Mouse (Mus musculus): Measurements from ENCODE around the gene Atp5d. TPM values are rescaled to one million over a fixed set of nuclear protein-coding genes. Genes with fewer than 3 reads are reported as not detected.

The Atp5d gene
- total RNA-seq, 2 experiments from 2014 or later: 657 to 736 TPM

DNA sequence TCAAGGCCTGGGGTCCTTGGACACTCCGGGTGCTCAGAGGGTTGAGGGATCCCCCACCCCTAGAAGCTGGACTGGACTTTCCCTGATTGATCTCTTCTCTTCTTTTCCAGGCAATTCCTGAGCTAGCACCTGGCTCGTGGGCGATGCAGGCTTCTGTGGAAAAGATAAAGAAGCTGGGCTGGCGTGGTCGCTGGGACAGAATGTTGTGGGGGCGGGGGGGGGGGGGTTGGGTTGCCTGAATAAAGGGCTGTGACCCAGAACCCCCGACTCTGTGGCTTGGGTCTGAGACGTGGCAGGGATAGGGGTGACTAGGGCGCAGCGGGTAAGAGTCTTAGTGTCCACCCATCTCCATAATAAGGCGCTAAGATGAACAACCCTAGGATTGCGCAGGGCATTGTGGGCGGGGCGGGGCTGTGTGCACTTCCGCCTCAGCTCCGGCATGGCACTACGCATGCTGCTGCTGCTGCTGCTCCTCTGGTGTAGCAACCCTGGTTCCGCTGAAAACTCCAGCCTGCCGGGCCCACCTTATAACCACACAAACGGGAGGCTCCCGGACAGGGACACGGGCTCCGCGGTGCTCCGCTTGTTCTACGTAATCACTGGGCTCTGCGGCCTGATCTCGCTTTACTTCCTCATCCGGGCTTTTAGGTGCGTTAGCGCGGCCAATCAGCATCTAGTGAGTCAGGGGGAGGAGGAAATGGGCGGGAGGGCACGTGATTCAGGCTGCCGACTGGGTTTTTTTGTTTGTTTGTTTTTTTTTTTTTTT is 34.3 kb downstream of the Atp5d start, which contains the start of gene 1600002K03Rik:
Gene 1600002K03Rik (plus strand): TSS at position 418 of the 766 bp plus-strand sequence.
- intact Hi-C loops (cut with DNase I; ENCODE audit: low total_unique reads): no loop called here
- DNase-seq: peak; percentile 85

DNA sequence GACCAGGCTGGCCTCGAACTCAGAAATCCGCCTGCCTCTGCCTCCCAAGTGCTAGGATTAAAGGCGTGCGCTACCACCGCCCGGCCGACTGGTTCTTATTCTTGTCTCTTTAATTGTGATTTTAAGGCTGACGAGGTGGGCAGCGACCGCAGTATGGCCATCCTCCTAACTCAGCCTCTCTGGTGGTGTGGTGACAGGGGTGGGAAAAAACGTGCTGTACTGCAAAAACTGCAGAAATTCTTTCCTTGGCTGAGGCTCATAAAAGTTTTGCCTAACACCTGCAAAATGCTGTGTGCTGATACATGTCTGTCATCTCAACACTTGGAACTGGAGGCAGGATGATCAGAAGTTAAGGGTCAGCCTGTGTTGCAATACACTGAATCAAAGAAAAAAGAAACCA is 34.9 kb downstream of the Atp5d start:
- intact Hi-C loops (cut with DNase I; ENCODE audit: low total_unique reads): no loop called here
- no peak for DNase-seq

DNA sequence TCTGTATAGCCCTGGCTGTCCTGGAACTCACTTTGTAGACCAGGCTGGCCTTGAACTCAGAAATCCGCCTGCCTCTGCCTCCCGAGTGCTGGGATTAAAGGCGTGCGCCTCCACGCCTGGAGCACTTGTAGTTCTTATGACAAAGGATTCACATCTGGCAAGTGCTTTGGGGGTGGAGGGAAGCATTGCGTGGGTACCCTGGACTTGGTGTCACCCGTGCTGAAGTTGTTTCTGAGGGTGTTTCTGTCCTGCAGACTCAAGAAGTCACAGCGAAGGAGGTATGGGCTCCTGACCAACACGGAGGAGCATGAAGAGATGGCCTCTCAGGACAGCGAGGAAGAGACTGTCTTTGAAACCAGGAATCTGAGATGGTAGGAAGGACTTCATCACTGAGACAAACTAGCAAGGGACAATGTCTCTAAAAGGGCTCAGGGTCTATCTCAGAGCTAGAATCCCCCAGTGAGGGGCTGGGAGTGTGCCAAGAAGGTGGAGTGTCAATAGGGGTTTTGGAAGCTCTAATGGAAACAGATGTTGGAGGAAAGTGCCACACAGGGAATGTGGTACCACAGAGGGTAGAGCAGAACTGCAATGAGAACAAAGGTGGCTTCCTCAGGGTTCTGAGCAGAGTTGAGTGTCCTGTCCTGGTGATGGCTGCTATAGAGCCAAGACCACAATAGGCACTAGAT is 35.7 kb downstream of the Atp5d start:
- intact Hi-C loops (cut with DNase I; ENCODE audit: low total_unique reads): no loop called here
- no peak for DNase-seq

DNA sequence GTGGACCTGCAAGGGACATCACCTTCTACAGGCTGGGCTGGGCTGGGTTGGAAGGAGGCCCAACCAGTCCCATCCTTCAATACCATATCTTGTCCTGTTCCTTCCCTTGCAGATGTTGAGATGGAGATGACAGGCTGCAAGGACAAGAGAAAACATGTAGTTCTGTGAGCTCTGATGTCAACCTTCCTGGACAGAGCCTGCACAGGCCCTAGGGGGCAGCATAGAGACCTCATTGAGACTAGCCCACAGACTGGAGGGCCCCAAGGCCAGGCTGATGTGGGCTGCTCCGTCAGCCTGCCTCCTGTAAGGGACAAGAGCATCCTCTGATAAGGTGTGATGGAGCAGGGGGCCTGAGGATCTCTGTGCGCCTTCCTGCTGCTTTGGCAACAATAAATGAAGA is 36.3 kb downstream of the Atp5d start:
- intact Hi-C loops (cut with DNase I; ENCODE audit: low total_unique reads): no loop called here
- no peak for DNase-seq

DNA sequence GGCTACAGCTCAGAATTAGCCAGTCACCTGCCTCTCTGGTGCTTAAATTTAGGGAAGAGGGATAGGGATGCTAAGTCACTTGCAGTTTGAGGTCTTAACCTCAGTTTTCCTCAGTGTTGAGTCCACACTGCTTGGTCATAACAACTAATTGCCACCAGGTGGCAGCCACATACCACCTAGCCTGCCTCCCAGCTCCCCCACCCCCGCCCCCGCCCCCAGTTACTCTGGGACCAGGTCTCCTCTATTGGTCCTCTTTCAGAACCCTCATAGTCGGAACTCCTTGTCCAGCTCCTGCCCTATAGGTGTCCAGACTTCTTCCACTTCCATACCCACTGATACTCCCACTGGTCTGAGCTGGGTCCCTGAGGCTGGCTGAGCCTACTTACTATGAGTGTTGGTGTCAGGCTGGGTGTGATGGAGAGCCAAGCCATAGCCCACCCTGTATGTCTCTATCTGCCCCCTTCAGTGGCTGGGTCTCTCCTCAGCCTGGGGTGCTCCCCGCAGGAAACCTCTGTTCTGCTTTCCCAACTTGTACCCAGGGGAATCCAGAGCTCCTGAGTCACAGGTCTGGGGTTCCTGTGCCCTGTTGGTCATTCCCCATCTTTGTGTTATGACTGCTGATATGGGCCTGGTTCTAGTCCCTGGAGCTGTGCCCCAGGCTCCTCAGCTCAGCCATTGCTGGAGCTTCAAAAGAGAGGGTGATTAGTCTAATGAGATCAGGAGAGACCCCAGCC is 37.3 kb downstream of the Atp5d start:
- intact Hi-C loops (cut with DNase I; ENCODE audit: low total_unique reads): loop anchor here (2.0 kb wide), 1 partner anchor 69 kb away; no protein-coding TSS in a partner anchor
- no peak for DNase-seq

DNA sequence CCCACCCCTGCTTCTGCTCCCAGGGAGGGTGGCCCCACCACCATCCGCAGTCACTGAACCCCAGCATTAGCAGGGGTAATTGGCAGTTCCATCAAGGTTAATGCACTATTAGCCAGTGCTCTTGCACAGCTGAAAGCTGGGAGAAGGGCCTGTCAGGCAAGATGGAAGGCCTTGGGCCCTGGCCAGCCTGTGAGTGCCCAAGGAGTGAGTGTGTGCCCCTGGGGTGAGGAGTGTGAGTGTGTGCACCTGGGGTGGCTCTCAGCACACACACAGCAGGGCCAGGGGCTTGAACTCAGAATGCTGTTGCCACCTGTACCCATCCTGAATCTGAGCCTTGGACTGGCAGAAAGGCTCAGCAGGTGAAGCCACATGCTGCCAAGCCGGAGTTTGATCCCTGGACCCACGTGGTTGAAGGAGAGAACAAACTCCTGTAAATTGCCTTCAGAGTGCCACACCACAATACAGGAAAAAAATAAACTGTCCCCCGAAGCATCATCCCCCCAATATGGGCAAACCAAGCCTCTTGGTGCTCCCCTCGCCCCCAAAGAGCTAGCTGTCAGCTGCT is 37.9 kb downstream of the Atp5d start:
- no peak for DNase-seq
- intact Hi-C loops (cut with DNase I; ENCODE audit: low total_unique reads): loop anchor here (2.0 kb wide), 1 partner anchor 68 kb away; no protein-coding TSS in a partner anchor

DNA sequence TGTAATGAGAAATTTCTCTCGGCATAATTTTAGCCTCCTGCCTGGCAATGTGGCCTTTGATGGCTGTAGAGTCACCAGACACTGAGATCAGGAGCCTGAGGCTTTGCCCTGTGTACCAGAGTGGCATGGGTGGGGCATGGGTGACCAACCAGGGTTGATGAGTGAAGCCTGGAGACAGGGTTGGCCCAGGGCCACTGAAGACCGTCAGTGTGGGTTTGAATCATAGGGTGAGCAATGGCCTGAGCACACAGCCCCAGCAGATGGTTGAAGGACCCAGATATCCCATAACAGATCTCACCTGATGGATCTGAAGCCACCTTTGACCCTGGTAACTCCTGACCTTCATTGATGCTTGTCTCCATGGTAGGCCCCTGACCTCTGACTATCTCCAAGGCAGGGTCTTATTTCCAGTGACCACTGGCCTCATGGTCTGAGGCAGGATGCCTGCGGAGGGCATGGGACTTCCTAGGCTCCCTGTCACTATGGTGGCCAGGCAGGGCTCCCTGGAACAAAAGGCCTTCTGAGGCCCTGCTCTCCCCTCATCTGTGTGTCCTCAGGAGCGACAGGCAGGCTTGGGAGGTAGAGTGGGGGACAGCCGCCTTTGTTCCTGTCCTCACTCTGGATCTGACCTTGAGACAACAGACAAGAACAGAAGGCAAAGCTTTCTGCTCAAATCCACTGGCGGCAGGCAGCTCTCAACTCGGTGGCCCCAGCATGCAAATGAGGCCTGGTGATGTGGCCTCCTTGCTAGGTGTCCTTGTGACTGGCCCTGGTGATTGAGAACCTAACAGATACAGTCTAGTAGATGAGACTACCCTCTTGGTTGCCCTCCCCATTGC is 39.2 kb downstream of the Atp5d start:
- DNase-seq: no peak
- intact Hi-C loops (cut with DNase I; ENCODE audit: low total_unique reads): loop anchor here (2.0 kb wide), 1 partner anchor 67 kb away; no protein-coding TSS in a partner anchor

DNA sequence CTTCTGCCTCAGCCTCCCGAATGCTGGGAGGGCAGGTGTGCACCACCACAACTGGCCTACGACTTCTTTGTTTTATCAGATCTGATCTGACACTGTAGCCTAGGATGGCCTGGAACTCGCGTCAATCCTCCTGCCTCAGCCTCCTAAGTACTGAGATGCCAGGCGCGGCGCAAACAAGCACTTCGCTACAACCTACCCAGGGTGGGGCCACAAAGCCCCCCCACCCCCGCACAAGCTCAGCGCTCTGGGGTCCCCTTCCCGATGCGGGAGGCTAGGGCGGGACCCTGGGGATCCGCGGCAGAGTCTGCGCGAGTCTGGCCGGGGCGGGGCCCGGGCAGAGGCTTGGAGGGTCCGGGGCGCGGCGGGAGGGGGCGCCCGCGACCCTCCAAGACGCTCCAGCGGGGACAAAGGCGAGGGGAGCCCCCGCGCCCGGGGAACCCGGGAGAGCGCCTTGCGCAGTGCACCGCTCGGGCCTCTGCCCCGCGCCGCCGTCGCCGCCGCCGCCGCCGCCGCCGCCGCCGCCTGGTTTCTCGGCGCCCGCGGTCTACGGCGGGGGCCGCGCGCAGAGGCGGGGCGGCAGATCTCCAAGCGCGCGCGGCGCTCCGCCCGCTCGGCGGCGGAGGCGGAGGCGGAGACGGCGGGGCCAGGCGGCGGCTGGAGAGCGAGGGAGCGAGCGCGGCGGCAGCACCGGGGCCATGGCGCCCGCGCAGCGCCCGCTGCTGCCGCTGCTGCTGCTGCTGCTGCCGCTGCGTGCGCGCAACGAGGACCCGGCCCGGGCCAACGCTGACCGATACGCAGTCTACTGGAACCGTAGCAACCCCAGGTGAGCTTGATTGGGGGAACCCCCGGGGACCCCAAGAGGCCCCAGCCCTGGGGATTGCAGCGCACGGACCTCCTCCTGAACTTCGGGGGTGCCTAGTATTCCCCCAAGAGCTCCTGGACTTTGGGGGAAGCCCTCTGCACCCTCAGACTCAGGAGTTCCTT is 40.9 kb downstream of the Atp5d start, which contains the start of gene Efna2:
Gene Efna2 (plus strand): TSS at position 415 of the 984 bp plus-strand sequence.
- intact Hi-C loops (cut with DNase I; ENCODE audit: low total_unique reads): no loop called here
- peak; percentile 46 for DNase-seq

DNA sequence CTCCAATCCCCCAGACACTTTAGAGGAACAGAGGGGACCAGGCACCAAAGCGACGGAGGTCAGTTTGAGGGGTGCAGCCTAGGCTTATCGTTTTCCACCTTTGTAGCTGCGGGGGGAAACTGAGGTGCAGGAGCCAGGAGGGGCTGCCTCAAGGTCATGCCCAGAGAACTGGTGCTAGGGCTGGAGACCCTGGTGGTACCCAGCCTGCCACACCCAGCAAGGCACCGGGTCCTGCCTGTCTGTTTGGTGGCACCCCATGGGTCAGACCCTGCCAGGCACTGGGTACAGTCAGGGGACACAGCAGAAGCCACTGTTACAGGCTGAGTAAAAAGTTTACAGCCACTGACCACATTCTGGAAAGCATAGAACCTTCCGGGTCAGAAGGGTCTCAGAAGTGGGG is 41.9 kb downstream of the Atp5d start:
- intact Hi-C loops (cut with DNase I; ENCODE audit: low total_unique reads): no loop called here
- DNase-seq: no peak

DNA sequence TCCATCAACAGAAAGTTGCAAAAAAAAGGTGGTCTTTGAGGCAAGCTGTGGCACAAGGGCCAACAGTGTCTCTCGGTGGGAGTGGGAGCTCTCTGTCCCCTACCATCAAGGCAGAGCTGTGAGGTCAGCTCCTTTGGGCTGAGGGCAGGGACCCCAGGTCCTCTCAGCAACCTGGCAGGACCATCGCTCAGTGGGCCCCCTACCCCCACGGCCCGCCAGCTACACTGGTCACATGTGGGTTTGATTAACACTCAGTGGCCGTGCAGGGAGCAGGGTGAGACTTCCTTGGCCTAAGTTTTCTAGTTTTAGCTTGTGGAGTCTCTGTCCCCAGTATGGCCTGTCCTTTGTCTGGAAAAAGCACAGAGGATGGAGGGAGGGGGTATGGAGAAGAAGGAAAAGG is 42.4 kb downstream of the Atp5d start:
- intact Hi-C loops (cut with DNase I; ENCODE audit: low total_unique reads): no loop called here
- no peak for DNase-seq

DNA sequence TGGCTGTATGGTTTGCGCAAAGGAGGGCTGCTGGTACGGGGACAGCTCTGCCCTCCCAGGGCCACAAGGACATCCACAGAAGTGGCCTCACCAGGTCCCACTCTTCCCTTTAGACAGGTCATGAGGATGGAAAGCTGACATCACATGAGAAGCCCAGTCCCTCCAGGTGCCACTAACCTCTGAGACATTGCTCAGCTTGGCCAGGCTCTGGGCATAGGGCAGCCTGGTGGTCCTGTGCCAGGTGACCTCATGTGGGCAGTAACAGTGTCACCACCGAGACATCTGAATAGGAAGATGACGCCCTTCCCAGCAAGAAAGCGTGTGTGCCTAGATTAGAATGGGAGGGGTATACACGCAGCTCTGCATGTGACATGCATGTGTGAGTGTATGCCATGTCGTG is 44.1 kb downstream of the Atp5d start:
- intact Hi-C loops (cut with DNase I; ENCODE audit: low total_unique reads): no loop called here
- no peak for DNase-seq

DNA sequence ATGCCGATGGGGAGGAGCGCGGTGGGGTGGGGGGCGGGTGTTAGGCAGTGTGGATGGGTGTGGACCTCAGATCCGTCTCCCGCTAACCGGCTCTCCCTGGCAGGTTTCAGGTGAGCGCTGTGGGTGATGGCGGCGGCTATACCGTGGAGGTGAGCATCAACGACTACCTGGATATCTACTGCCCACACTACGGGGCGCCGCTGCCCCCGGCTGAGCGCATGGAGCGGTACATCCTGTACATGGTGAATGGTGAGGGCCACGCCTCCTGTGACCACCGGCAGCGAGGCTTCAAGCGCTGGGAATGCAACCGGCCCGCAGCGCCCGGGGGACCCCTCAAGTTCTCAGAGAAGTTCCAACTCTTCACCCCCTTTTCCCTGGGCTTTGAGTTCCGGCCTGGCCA is 48.2 kb downstream of the Atp5d start:
- DNase-seq: no peak
- intact Hi-C loops (cut with DNase I; ENCODE audit: low total_unique reads): no loop called here

DNA sequence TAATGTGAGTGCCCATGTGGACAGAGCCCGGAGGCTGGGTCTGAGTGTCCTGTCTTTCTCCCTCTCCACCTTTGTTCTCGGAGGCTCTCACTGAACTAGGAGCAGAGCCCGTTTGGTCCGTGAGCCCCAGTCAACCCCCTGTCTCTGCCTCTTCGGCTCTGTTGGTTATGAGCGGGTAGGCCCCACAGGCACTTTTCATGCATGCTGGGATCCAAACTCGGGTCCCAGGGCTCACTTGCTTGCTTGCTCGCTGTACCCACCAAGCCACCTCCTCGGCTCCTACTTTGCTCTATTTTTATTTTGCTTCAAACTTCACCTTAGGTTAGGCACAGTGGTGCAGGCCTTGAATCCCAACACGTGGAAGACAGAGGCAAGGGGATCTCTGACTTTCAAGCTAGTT is 49.3 kb downstream of the Atp5d start:
- no peak for DNase-seq
- intact Hi-C loops (cut with DNase I; ENCODE audit: low total_unique reads): no loop called here

DNA sequence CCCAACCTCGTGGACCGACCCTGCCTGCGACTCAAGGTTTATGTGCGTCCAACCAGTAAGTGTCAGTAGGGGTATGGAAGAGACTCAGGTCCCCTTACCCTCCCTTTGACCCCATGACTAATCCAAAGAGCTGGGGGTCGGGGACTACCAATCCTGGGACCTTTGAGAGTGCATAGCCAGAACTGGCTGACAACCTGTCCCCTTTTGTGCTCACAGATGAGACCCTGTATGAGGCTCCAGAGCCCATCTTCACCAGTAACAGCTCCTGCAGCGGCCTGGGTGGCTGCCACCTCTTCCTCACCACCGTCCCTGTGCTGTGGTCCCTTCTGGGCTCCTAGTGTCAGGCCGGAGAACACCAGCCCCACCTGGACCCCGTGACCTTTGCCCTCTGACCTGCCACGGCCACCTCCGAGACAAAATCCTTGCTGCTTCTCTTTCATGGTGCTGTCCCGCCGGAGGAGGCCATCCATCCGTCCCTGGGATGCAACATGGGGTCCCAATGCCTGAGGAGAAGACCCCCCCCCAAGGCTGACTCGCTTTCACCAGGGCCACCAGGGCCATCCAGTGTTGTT is 50.1 kb downstream of the Atp5d start:
- intact Hi-C loops (cut with DNase I; ENCODE audit: low total_unique reads): no loop called here
- DNase-seq: no peak

DNA sequence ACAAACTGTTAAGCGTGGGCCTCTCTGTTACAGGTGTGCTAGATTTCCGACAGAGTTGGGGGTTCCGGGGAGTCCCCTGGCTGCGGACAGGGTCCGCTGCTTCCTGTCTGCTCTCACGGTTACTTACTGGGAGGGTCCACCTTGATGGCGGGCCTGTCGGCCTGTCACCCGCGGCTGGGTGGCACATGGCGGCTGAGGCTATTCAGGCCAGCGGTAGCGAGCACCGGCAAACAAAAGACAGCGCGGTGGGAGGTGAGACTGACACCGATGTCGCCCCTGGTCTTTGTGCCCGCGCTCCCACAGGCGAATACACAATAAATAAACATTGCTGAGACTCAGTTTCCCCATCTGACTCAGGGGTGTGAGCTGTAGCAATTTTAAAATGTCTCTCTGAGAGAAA is 51.6 kb downstream of the Atp5d start:
- intact Hi-C loops (cut with DNase I; ENCODE audit: low total_unique reads): no loop called here
- no peak for DNase-seq

DNA sequence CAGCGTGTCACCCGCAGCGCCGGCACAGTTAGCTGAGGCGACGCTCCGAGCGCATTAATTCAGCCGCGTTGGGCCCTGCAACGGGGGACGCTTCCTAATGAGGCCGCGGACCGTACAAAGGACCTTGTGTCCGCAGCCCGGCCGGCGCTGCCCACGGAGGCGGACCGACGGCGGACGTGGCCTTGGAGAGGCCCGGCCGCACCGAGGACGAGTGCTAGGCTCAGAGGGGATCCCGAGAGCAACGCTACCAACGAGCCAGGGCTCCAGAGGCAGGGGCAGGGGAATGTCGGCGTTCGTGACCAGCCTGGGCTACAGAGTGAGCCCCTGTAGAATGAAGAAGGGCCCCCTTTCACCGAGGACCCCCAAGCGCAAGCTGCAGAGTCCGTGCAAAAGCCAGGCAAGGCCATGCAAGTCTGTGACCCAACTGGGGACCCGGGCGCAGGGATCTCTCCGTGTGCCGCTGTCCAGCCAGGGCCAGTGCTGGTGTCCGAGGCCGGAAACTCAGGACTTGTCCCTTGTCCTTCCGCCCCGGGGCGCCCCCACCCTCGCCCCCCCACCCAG is 52.1 kb downstream of the Atp5d start:
- peak; percentile 54 for DNase-seq
- intact Hi-C loops (cut with DNase I; ENCODE audit: low total_unique reads): no loop called here

DNA sequence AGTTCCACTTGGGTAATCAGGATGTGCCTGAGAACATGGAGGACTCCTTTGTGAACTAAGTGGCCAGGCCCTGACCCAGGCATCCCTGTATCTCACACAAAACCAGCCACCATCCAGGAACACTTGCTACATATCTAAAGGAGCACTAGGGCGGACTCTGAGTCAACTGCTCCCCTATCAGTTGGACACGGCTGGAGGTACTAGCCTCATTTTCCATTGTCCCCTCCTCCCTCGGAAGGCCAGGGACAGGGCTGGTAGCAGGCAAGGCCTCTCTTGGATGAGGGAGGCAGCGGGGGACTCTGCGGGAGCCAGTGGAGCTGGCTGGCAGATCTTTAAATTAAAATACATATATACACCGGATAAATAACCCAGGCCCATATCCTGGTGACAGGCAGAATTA is 55.5 kb downstream of the Atp5d start:
- intact Hi-C loops (cut with DNase I; ENCODE audit: low total_unique reads): no loop called here
- DNase-seq: no peak
